Mouse (Mus musculus): ENCODE measurements around the gene Alk.

DNA sequence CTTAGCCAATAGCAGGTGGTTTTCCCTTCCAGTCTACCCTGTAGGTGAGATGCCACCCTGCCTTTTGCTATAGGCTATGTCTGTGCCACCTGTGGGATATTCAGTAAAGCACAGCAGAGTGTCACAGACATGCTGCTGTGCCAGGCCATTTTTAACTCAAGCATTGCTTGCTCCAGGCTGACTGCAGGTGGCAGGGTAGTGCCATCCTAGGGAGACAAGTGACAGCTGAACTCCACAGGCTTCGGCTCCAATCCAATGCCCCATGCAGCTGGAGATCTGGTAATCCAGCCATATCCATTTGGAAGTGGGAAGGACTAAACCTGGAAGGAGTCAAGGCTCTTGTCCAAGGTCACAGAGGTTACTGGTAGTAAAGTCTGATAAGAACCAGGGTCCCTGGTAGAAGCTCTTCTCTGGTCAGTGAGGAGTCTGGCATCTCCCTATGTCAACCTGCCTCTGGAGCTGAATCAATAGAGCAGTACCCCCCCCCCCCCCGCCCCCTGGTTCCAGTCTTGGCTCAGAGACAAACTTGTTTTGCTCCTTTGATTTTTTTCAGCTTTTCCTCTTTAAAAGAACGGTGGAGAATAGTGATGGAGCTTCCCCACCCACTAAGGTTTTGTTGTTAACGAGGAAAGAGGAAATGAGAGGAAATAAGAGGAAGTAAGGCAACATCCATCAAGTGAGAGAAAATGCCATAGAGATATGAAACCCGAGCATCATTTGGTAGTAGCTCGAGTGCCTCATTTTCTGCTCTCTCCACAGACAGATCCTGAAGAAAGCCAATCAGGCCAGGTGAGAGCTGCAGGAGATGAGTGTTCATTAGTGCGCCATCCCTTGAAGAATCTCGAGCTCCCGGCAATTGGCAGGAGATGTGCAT, 638.5 kb downstream of the Alk start:
- peak; percentile 90 for TF ChIP-seq CTCF (IDR thresholded peaks at IDR 0.05; ENCODE audit: extremely low read depth, insufficient read depth, low read length)
- TF ChIP-seq POLR2A (IDR thresholded peaks at IDR 0.05; ENCODE audit: extremely low read depth, insufficient read depth, low read length): no peak
